Mouse (Mus musculus) forebrain, embryonic 12.5 days (tissue): Measurements from ENCODE around the gene Zfp975. TPM values are rescaled to one million over a fixed set of nuclear protein-coding genes. Genes with fewer than 3 reads are reported as not detected.
"Not testable (repeated sequence)": the region's sequence is repeated elsewhere in the genome, so short reads cannot be mapped to it uniquely, and the experiment has no call there.

Experiments
- ATAC-seq: fragments of 200-750 bp; cut with Nextera tagmentation; 2 replicates; pipeline ENCODE4 v1.8.0; 2017; ENCODE audit warnings: moderate TSS enrichment; ENCODE audit not compliant: low FRiP score
- H3K27ac ChIP-seq: fragments of 300-500 bp; sonication (generic); 2 replicates; pipeline ENCODE4 v1.5.1; 2016; ENCODE audit warnings: mild to moderate bottlenecking
- H3K27me3 ChIP-seq: fragments of 300-500 bp; sonication (generic); 2 replicates; pipeline ENCODE4 v1.6.1; 2016; ENCODE audit warnings: mild to moderate bottlenecking
- H3K36me3 ChIP-seq: fragments of 300-500 bp; sonication (generic); replicated peaks from 2 replicates; pipeline ENCODE4 v1.6.1; 2016; ENCODE audit warnings: mild to moderate bottlenecking
- H3K4me1 ChIP-seq: fragments of 300-500 bp; sonication (generic); 2 replicates; pipeline ENCODE4 v1.6.1; 2016
- H3K4me2 ChIP-seq: fragments of 300-500 bp; sonication (generic); 2 replicates; pipeline ENCODE4 v1.6.1; 2016; ENCODE audit warnings: mild to moderate bottlenecking, moderate library complexity
- H3K4me3 ChIP-seq: fragments of 300-500 bp; sonication (generic); replicated peaks from 2 replicates; pipeline ENCODE4 v1.5.1; 2016; ENCODE audit warnings: mild to moderate bottlenecking
- H3K9ac ChIP-seq: fragments of 300-500 bp; sonication (generic); 2 replicates; pipeline ENCODE4 v1.6.1; 2016; ENCODE audit warnings: mild to moderate bottlenecking
- H3K9me3 ChIP-seq: fragments of 300-500 bp; sonication (generic); 2 replicates; pipeline ENCODE4 v1.6.1; 2016
- WGBS: fragments of 180-500 bp; shearing (Covaris S2); methylation state at CpG from one replicate; pipeline ENCODE4 v1.1.7; 2016; 5-methylcytosine and 5-hydroxymethylcytosine counted together
- polyA plus RNA-seq: library from polyadenylated mRNA; unstranded; fragments of >200 nt; fragmentation: Nextera tagmentation; extraction: Ambion mirVana; gene quantifications from 2 replicates; pipeline ENCODE4 v1.2.1, GENCODE M21; 2016

Gene Zfp975
- polyA plus RNA-seq = 5.8 and 6.0 TPM in 2 replicates

DNA sequence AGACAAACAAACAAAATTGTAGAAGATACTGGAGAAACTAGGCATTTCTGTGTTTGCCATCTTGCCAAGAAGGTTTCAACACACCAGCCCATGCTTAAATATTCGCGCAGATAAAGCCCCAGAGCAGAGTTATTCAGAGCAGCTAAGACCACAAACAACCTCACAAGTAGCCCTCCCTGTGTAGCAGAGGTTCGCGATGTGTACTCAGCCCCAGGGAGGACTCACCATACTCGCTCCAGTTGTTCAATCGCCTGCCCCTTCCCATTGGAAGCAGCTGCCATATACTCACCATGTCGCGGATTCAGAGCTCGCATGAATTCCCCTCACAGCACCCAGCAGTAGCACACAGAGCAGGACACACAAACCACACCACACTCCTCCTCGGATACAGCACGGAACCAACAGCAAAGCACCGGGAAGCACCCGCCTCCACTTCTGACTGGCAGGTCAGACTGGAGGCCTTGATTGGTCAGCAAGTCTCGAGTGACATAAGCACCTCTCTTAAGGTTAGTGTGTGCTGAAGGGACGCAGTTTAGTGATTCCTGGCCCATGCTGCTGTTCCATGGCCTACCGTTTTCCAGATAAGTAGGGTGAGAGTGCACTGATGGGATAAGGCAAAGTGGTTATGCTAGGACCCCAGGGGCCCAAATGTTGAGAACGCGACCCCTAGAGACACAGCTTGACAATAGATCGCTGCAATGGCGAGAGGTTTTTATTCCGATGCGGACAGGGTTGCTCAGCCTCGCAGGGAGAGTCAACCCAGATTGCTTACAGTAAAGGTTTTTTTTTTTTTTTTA is at the start of gene Zfp975:
Zfp975 (minus strand) TSS at position 381 of the 797 bp plus-strand sequence.
- H3K9me3 ChIP-seq, H3K27me3 ChIP-seq, H3K36me3 ChIP-seq, H3K4me1 ChIP-seq: not testable (repeated sequence)
- H3K4me2 ChIP-seq = peak within 1 kb of the TSS; percentile 49
- H3K9ac ChIP-seq = peak within 1 kb of the TSS; percentile 60
- 0 out of 2 replicates have a peak within 1 kb of the TSS, but pooled peaks have one; percentile 46 for H3K27ac ChIP-seq
- 1% methylated on average over 23 of the region's 23 CpGs for WGBS
- ATAC-seq = peak; percentile 99
- peak within 1 kb of the TSS; percentile 47 for H3K4me3 ChIP-seq

- H3K4me3 ChIP-seq = no peak overlapping the region
- ATAC-seq = no peak
- H3K4me2 ChIP-seq = no peak overlapping the region
- no peaks in the 10 kb centered on the region for H3K36me3 ChIP-seq
- no peaks in the 10 kb centered on the region for H3K27me3 ChIP-seq
- no peak overlapping the region for H3K9ac ChIP-seq
- peaks cover 20% of the 10 kb centered on the region for H3K9me3 ChIP-seq
- H3K4me1 ChIP-seq = no peaks in the 10 kb centered on the region
- no peak overlapping the region for H3K27ac ChIP-seq
- 90% methylated on average over 10 of the region's 10 CpGs for WGBS
Observed at GRCm38 (mm10) chr7:42738536-42739210, 46.1 kb upstream of the Zfp975 start.

DNA sequence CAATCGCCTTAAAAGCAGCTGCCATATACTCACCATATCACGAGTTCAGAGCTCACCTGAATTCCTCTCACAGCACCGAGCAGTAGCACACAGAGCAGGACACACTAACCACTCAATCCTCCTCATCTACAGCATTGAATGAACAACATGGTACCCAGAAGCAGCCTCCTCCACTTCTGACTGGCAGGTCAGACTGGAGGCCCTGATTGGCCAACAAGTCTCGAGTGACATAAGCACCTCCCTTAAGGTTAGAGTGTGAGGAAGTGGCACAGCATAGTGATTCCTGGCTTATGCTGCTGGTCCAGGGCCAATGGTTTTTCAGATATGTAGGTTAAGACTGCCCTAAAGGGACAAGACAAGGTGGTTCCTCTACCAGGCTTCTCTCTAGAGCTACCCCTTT is 34.4 kb upstream of the Zfp975 start, which contains the start of gene Gm17067:
Gm17067 (minus strand) TSS at position 101 of the 400 bp plus-strand sequence.
- not testable (repeated sequence) for ATAC-seq
- WGBS = 88% methylated on average over 4 of the region's 4 CpGs

DNA sequence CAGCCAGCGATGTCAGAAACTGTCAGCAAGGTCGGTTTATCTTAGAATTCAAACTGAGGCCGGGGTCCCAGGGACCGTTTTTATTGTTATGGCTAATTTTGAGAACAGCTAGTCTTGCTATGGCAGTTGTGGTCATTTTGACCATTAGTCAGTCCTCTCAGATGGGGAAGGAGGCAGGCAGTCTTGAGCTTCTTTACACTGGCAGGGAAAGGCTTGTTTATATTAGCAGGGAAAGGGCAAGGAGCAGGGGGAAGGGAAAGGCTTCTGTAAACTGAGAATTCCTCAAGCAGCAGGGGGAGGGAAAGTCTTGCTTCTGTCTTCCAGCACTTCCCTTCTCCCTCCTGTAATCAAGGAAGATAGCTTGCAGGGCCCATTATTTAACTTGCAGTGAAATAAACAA is 709 bp upstream of the Zfp975 start:
- not testable (repeated sequence) for H3K9ac ChIP-seq, ATAC-seq, H3K27ac ChIP-seq, H3K36me3 ChIP-seq, H3K9me3 ChIP-seq, H3K4me1 ChIP-seq, H3K27me3 ChIP-seq
- WGBS = 3% methylated on average over 4 of the region's 4 CpGs
- Histone ChIP-seq H3K4me3 (peak overlapping the region; percentile 47), H3K4me2 (peak overlapping the region; percentile 49)

More for the DNA sequence above, 34.4 kb upstream of the Zfp975 start, which contains the start of gene Gm17067:
- H3K9me3 ChIP-seq = 0 out of 2 replicates have a peak, but pooled peaks cover 17% of the 10 kb centered on the region
- H3K4me2 ChIP-seq, H3K4me3 ChIP-seq, H3K36me3 ChIP-seq, H3K27me3 ChIP-seq, H3K27ac ChIP-seq, H3K4me1 ChIP-seq, H3K9ac ChIP-seq: not testable (repeated sequence)

- WGBS = 93% methylated on average over 6 of the region's 6 CpGs
- not testable (repeated sequence) for H3K4me2 ChIP-seq, H3K9ac ChIP-seq, H3K27ac ChIP-seq, H3K27me3 ChIP-seq, H3K36me3 ChIP-seq, H3K4me3 ChIP-seq, H3K4me1 ChIP-seq, ATAC-seq
- H3K9me3 ChIP-seq = peaks cover 12% of the 10 kb centered on the region
Observed at GRCm38 (mm10) chr7:42680081-42680480, 12.5 kb downstream of the Zfp975 start.

GRCm38 (mm10) chr7:42679646-42680045 is 12.9 kb downstream of the Zfp975 start:
- H3K27ac ChIP-seq = not testable (repeated sequence)

GRCm38 (mm10) chr7:42660140-42660539 is 32.4 kb downstream of the Zfp975 start:
- H3K9me3 ChIP-seq, H3K4me3 ChIP-seq: not testable (repeated sequence)

More at GRCm38 (mm10) chr7:42679646-42680045, 12.9 kb downstream of the Zfp975 start:
- H3K4me2 ChIP-seq, H3K27me3 ChIP-seq, H3K36me3 ChIP-seq, ATAC-seq, H3K4me1 ChIP-seq, H3K9ac ChIP-seq, H3K4me3 ChIP-seq: not testable (repeated sequence)
- H3K9me3 ChIP-seq = peaks cover 12% of the 10 kb centered on the region

GRCm38 (mm10) chr7:42655211-42655610 is 37.3 kb downstream of the Zfp975 start:
- not testable (repeated sequence) for ATAC-seq, H3K4me3 ChIP-seq

More at GRCm38 (mm10) chr7:42660140-42660539, 32.4 kb downstream of the Zfp975 start:
- ATAC-seq, H3K9ac ChIP-seq, H3K4me1 ChIP-seq, H3K4me2 ChIP-seq, H3K27ac ChIP-seq, H3K27me3 ChIP-seq: not testable (repeated sequence)
- 64% methylated on average over 5 of the region's 5 CpGs for WGBS
- H3K36me3 ChIP-seq = peaks cover 15% of the 10 kb centered on the region

GRCm38 (mm10) chr7:42643120-42643620 is 49.4 kb downstream of the Zfp975 start:
- H3K27ac ChIP-seq = not testable (repeated sequence)
- peak overlapping the region; percentile 38 for H3K4me3 ChIP-seq

More at GRCm38 (mm10) chr7:42655211-42655610, 37.3 kb downstream of the Zfp975 start:
- H3K27ac ChIP-seq, H3K9ac ChIP-seq, H3K36me3 ChIP-seq, H3K4me2 ChIP-seq, H3K9me3 ChIP-seq, H3K27me3 ChIP-seq, H3K4me1 ChIP-seq: not testable (repeated sequence)
- 71% methylated on average over 2 of the region's 2 CpGs for WGBS

DNA sequence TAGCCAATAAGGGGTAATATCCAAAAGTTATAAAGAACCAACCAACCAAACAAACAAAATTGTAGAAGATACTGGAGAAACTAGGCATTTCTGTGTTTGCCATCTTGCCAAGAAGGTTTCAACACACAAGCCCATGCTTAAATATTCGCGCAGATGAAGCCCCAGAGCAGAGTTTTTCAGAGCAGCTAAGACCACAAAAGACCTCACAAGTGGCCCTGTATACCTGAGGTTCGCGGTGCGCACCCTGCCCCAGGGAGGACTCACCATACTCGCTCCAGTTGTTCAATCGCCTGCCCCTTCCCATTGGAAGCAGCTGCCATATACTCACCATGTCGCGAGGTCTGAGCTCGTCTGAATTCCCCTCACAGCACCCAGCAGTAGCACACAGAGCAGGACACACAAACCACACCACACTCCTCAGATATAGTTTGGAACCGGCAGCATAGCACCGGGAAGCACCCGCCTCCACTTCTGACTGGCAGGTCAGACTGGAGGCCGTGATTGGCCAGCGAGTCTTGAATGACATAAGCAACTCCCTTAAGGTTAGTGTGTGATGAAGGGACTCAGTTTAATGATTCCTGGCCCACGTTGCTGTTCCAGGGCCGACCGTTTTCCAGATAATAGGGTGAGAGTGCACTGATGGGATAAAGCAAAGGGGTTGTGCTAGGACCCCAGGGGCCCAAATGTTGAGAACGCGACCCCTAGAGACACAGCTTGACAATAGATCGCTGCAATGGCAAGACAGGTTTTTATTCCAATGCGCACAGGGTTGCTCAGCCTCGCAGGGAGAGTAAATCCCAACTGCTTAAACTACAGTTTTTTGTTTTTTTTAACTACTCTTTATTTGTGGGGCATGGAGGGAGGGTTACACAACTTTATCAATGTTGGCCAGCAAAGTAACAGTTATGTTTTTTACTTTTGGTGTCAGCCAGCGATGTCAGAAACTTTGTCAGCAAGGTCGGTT is 50.1 kb downstream of the Zfp975 start, which contains the start of gene Zfp976:
Zfp976 (minus strand) TSS at position 437 of the 964 bp plus-strand sequence.
- 3% methylated on average over 25 of the region's 25 CpGs for WGBS

More at GRCm38 (mm10) chr7:42643120-42643620, 49.4 kb downstream of the Zfp975 start:
- not testable (repeated sequence) for ATAC-seq, H3K9me3 ChIP-seq, H3K9ac ChIP-seq, H3K27me3 ChIP-seq, H3K4me1 ChIP-seq, H3K36me3 ChIP-seq
- peak overlapping the region; percentile 47 for H3K4me2 ChIP-seq
- WGBS = 17% methylated on average over 3 of the region's 3 CpGs

DNA sequence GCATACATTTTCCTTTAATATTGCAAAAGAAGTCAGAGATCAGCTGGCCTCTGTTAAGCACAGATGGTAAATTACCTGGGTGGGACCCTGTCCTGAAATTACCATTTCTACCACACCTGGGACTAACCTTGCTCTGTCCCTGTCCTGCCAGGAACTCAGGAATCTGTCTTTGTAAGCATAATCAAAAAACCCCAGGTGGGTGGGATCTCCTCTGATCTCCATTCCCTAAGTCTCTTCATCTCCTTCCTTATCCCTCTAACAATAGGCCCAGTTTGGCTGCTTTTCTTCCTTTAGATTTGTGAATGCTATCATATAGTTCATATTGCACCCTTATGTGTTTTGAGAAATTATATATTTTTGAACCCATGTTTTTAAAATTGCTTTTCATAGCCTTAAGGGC is 61.5 kb downstream of the Zfp975 start:
- H3K9me3 ChIP-seq = peaks cover 13% of the 10 kb centered on the region; the same call in 1 of the 2 replicates
- H3K4me3 ChIP-seq, H3K27ac ChIP-seq, ATAC-seq, H3K9ac ChIP-seq, H3K27me3 ChIP-seq, H3K4me1 ChIP-seq, H3K4me2 ChIP-seq, H3K36me3 ChIP-seq: not testable (repeated sequence)

More for the DNA sequence above, 50.1 kb downstream of the Zfp975 start, which contains the start of gene Zfp976:
- not testable (repeated sequence) for H3K27me3 ChIP-seq, H3K9me3 ChIP-seq, H3K4me1 ChIP-seq, H3K27ac ChIP-seq, H3K9ac ChIP-seq, H3K36me3 ChIP-seq
- Histone ChIP-seq H3K4me2 (peak within 1 kb of the TSS; percentile 47), H3K4me3 (peak within 1 kb of the TSS; percentile 38)
- ATAC-seq = peak; percentile 96
